Mouse (Mus musculus) bone marrow macrophage, adult 2 months (primary cell): ENCODE results near the gene Faf2. TPM values are rescaled to one million over a fixed set of nuclear protein-coding genes. Genes with fewer than 3 reads are reported as not detected.
"Not testable (repeated sequence)": the region's sequence is repeated elsewhere in the genome, so short reads cannot be mapped to it uniquely, and the experiment has no call there.

Experiments
- H3K27ac ChIP-seq: 2 replicates; pipeline ENCODE4 v1.5.1; 2012; ENCODE audit warnings: low read depth, low read length; ENCODE audit not compliant: insufficient read depth
- H3K4me1 ChIP-seq: 2 replicates; pipeline ENCODE4 v1.6.1; 2012; ENCODE audit warnings: low read length; ENCODE audit not compliant: control insufficient read depth, insufficient read depth
- H3K4me3 ChIP-seq: 2 replicates; pipeline ENCODE4 v1.5.1; 2012; ENCODE audit warnings: mild to moderate bottlenecking, low read length, moderate library complexity; ENCODE audit not compliant: insufficient read depth
- CTCF ChIP-seq: IDR thresholded peaks from 2 replicates; pipeline ENCODE4 v1.5.1; 2012; ENCODE audit warnings: low read depth, mild to moderate bottlenecking, low read length, moderate library complexity
- POLR2A ChIP-seq: IDR thresholded peaks from 2 replicates; pipeline ENCODE4 v1.6.1; 2012; ENCODE audit warnings: mild to moderate bottlenecking, low read depth, low read length, borderline replicate concordance
- polyA plus RNA-seq: library from polyadenylated mRNA; stranded (reverse); fragments of >200 nt; gene quantifications from 2 replicates; pipeline ENCODE4 v1.2.4, GENCODE M21; 2012; ENCODE audit not compliant: missing spikeins, insufficient read depth, insufficient read length

Gene Faf2
- polyA plus RNA-seq, 1 experiment = 40.8 TPM

DNA sequence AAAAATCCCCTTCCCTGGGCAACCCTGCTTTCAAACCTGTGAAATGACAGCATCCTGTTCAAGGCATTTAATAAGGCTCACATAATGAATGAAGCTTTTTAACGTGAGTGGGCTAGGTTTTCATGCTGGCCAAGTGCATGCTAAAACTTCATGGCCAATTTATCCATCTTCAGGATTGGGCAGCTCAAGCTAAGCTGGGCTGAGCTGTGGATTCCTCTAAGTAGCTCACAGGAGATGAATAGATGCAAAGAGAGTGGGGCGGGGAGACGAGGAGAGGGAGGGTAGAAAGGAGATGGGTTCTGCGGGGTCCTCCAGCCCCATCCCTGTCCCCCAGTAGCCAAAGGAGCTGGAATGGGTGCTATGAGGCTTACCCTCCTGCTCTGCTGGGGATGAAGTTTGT lies 17.4 kb upstream of the Faf2 start:
- no peaks in the 10 kb centered on the region for H3K4me1 ChIP-seq
- no peak for TF ChIP-seq CTCF
- TF ChIP-seq POLR2A = no peak
- no peak overlapping the region for H3K27ac ChIP-seq
- H3K4me3 ChIP-seq = no peak overlapping the region

DNA sequence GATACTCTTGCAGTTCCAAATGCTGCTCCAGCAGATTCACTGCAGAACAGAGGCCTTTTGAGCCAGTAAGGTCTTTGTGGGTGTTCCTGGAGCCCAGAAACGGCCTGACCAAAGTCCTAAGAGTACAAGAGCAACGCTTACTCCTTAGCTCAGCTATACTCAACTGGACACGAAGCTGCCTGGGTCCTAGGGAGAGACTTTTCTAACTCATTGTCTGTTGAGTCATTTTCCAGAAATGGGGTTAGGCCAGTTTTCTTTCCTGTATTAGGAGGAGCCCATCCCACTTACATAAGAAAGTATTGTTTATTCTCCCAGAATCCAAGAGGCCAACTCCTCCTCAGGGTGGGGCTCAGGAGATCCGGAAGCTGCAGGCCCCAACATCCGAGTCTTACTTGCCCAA lies 16.2 kb upstream of the Faf2 start:
- Histone ChIP-seq H3K27ac (no peak overlapping the region), H3K4me3 (no peak overlapping the region), H3K4me1 (0 out of 2 replicates have a peak, but pooled peaks cover 2% of the 10 kb centered on the region)
- TF ChIP-seq CTCF (no peak), POLR2A (no peak)

GRCm38 (mm10) chr13:54607204-54607603 lies 14.4 kb upstream of the Faf2 start:
- Histone ChIP-seq H3K4me1 (0 out of 2 replicates have a peak, but pooled peaks cover 6% of the 10 kb centered on the region), H3K27ac (no peak overlapping the region), H3K4me3 (no peak overlapping the region)
- TF ChIP-seq POLR2A (no peak), CTCF (no peak)

- H3K4me3 ChIP-seq = no peak overlapping the region
- TF ChIP-seq POLR2A = no peak
- TF ChIP-seq CTCF = no peak
- H3K4me1 ChIP-seq = 0 out of 2 replicates have a peak, but pooled peaks cover 6% of the 10 kb centered on the region
- no peak overlapping the region for H3K27ac ChIP-seq
Observed at GRCm38 (mm10) chr13:54608002-54608401, 13.6 kb upstream of the Faf2 start.

DNA sequence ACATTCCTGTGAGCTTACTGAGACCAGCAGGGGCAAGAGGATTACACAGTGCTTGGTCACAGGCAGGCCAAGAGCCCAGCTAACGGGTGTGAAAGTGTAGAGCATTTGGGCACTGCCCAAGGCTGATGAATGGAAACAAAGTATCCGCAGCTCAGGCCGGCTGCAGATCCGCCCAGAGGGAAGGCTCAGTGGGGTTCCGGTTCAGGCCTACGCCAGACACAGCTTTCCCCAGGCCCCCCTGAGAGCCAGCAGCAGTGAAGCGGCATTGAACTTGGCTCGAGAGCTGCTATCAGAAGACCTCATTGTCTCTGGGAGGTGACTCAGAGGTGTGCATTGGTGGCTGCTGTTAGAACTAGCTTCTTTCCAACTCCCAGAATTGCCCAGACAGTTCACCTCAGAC lies 12.9 kb upstream of the Faf2 start:
- H3K4me1 ChIP-seq = 0 out of 2 replicates have a peak, but pooled peaks cover 6% of the 10 kb centered on the region
- H3K27ac ChIP-seq = no peak overlapping the region
- no peak overlapping the region for H3K4me3 ChIP-seq
- TF ChIP-seq CTCF (no peak), POLR2A (no peak)

DNA sequence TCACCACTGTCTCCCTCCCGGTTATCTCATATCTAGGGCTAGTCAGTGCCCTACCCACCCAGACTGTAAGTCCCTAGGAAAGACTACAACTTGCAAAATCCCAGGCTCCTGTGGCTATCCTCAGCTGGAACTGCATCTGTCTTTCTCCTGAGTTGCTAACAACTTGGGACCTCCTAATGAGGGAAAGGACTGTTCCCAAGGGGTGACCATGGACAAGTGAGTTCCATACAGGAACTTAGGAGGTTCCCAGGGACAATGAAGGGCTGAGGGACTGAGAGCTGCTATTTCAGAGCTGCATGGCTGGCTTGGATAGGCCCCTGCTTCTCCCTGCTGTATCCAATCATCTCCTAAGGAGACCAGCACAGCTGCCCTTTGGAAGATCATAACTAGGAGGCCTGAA lies 12.3 kb upstream of the Faf2 start:
- no peak for TF ChIP-seq POLR2A
- no peak for TF ChIP-seq CTCF
- Histone ChIP-seq H3K27ac (no peak overlapping the region), H3K4me3 (no peak overlapping the region), H3K4me1 (0 out of 2 replicates have a peak, but pooled peaks cover 6% of the 10 kb centered on the region)

GRCm38 (mm10) chr13:54610613-54610971 lies 11.0 kb upstream of the Faf2 start:
- no peak for TF ChIP-seq POLR2A
- TF ChIP-seq CTCF = no peak
- Histone ChIP-seq H3K4me3 (peak overlapping the region; percentile 73), H3K27ac (peak overlapping the region; percentile 47), H3K4me1 (0 out of 2 replicates have a peak, but pooled peaks cover 6% of the 10 kb centered on the region)

DNA sequence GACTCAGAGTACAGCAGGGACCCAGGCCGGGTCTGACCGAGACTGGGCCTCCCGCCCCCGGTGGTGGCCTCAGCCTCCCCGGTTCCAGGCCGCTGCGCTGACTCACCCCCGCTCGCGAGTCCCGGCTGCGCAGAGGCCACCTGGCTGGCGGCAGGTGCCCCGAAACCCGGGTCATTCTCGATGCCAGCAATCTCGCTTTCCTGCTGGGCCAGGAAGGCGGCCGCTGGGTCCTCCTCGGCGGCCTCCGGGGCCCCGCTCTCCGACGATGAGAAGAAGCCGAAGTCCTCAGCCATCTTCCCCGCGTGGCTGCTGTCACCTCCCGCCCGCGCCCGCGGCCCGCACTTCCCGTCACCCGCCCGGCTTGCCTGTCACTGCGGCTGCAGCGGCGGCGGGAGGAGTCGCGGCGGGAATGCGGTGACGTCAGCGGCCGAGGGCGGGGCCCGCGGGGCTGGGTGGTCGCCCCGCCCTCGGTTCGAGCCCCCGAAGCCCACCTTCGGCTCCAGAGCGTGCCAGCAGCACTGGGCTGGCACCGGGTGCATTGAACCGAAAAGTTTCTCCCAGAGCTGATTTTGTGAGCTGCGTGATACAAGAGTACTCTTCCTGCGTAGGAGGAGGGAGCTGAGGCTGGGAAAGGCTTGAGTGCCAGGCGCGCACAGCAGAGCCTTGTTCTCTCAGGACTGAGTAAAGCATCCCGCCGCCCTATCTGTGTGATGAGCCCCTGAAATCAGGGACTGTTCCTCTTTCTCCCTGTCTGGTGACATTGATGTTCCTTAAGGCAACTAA lies 10.4 kb upstream of the Faf2 start, which contains the start of gene Cltb:
Cltb (minus strand) TSS at position 373 of the 783 bp plus-strand sequence.
- Histone ChIP-seq H3K4me3 (peak within 1 kb of the TSS; percentile 73), H3K27ac (peak within 1 kb of the TSS; percentile 47), H3K4me1 (peaks cover 10% of the 10 kb centered on the region)
- no peak for TF ChIP-seq POLR2A
- TF ChIP-seq CTCF = no peak

DNA sequence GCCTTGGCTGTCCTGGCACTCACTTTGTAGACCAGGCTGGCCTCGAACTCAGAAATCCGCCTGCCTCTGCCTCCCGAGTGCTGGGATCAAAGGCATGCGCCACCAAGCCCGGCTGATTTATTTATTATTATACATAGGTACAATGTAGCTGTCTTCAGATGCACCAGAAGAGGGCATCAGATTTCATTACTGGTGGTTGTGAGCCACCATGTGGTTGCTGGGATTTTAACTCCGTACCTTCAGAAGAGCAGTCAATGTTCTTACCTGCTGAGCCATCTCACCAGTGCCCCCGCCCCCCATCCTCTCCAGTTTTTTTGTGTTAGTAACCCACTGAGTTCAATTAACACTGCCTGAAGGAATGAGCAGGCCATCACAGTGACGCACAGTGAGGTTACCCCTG lies 8.4 kb upstream of the Faf2 start:
- H3K4me3 ChIP-seq, H3K27ac ChIP-seq: not testable (repeated sequence)
- H3K4me1 ChIP-seq = peaks cover 15% of the 10 kb centered on the region

GRCm38 (mm10) chr13:54616307-54616706 lies 5.3 kb upstream of the Faf2 start:
- no peak for TF ChIP-seq CTCF
- peaks cover 19% of the 10 kb centered on the region for H3K4me1 ChIP-seq

GRCm38 (mm10) chr13:54616998-54617397 lies 4.6 kb upstream of the Faf2 start:
- no peak overlapping the region for H3K4me3 ChIP-seq
- no peak for TF ChIP-seq CTCF
- TF ChIP-seq POLR2A = no peak
- H3K4me1 ChIP-seq = peaks cover 16% of the 10 kb centered on the region
- H3K27ac ChIP-seq = no peak overlapping the region

More at GRCm38 (mm10) chr13:54616307-54616706, 5.3 kb upstream of the Faf2 start:
- Histone ChIP-seq H3K4me3 (no peak overlapping the region), H3K27ac (no peak overlapping the region; the same call in 1 of the 2 replicates)
